Mouse (Mus musculus) forelimb bud, embryonic 11.5 days (tissue): ENCODE results near the gene Mcts1.

Experiments used
- DNase-seq: peaks from one replicate; pipeline ENCODE4 v3.0.0-alpha.2; 2012; ENCODE audit warnings: low read depth, low spot score

Gene Mcts1

DNA sequence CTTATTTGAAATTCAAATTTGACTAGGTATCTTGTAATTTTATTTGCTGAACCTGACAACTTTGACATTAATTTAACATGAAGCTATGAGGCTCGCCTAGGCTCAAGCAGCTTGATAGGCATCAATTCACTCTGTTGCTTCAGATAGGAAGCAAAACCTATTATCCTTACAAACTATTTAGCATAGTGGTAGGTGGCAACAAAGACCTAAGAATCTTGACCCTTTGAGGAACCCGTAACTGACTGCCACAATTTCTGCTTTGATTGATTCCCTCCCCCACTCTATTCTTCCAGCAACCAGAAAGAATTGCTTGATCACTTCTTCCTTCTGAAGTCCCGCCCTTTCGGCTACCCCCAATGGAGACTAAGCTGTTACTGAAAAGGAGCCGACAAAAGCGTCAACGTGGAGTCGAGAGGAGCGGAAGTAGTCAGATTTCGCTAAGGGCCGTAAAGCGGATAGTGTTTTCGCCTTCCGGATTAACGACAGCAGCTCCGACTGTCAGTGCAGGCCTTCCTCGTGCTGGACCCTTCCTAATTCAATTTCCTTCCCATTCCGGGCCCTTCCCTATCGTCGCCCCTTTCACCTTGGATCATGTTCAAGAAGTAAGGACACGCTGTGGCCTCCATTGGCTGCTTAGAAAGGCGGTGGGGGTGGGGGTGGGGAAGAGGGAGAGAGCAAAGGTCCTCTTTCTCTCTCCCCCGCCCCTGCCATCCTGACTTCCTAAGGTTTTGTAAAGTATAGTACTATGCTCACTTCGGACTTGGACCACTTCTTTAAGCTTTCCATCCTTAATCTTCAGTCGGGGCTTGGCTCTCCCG, at the start of gene Mcts1:
Gene Mcts1 (plus strand): TSS at position 402 of the 818 bp plus-strand sequence.
- peak; percentile 79 for DNase-seq

DNA sequence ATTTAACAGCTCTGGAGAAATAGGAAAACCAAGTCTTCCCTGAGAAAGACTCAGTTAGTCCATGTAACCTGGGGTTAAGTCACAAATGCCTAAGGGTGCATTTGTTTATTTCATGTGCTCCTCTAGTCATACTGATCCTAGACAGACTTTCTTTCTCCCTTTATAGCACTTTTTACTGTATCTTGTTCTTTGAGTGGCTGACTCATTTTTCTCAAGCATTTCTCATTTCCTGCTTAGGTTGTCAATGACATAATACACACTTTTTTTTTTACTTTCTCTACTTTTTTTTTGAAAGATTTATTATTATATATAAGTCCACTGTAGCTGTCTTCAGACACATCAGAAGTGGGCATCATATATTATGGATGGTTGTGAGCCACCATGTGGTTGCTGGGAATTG, 47.1 kb upstream of the Mcts1 start:
- DNase-seq, result no peak

DNA sequence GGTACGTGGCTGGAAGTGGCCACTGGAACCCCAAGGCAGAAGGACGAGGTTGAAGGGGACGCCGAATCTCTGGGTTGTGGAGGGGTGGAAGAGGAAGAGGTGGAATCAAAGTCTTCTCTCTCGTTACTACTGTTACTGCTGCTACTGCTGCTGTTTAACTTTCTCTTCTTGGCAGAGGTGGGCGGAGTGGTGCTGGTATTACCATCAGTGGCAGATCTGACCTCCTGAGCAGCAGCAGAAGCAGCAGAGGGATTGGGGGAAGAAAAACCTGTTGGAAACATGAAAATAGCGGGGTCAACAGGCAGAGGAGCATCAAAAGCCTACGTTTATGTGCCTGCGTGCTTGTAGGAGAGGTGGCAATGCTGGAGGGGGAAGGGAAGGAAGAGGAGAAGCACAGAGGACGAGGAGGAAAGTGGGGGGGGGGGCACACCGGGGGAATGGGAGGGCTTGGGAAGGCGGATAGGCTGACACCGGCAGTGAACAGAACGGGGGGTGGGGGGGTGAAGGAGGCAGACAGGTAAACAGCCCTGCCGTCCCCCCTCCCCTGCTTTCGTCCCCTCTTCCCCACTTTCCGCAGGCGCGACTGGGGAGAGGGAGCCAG, 36.3 kb upstream of the Mcts1 start:
- DNase-seq, result peak; percentile 1

DNA sequence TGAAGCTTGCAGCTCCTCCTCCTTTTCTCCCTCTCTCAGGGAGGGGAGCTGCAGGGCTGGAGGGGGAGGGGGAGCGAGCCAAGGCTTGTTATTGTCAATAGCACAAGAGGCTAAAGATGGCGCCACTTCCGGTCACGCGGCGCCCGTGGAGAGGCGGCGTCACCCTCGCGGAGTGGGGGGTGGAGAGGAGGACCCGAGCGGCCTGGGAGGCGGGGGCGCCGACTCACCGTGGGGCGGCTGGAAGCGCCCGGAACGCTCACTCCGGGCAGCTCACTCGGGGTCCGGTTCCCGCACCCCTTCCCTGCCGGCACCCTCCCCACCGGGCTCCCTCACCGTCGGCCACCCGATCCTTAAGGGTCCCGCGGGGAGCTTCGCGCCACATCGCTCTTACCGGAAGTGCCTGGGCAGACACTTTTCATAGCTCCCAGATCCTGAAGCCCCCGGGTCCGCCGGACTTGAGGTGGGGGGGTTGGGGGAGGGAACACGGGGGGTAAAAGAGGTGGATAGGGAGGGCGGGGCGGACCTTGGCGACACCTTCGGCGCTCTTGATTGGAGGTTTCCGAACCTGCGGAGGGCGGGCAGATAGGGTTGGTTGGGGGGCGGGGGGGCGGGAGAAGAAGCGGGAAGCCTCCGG, 35.7 kb upstream of the Mcts1 start:
- peak; percentile 86 for DNase-seq

DNA sequence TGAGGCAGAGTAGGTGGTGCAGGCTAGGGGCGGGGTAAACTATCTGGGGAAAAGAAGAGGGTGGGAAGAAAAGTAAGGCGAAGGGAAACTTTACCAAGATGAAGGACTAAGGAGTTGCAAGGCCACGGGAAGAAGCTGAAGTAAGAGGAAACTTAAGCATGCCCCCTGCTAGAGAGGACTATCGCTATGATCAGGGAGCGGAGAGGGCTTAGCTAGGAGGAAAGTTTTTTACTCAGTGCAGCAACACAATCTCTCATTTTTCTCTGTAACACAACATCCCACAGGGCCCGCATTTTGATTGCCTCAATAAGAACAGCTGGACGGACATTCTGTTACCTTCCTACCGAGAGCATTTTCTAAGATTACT, 35.2 kb upstream of the Mcts1 start:
- DNase-seq, result no peak

DNA sequence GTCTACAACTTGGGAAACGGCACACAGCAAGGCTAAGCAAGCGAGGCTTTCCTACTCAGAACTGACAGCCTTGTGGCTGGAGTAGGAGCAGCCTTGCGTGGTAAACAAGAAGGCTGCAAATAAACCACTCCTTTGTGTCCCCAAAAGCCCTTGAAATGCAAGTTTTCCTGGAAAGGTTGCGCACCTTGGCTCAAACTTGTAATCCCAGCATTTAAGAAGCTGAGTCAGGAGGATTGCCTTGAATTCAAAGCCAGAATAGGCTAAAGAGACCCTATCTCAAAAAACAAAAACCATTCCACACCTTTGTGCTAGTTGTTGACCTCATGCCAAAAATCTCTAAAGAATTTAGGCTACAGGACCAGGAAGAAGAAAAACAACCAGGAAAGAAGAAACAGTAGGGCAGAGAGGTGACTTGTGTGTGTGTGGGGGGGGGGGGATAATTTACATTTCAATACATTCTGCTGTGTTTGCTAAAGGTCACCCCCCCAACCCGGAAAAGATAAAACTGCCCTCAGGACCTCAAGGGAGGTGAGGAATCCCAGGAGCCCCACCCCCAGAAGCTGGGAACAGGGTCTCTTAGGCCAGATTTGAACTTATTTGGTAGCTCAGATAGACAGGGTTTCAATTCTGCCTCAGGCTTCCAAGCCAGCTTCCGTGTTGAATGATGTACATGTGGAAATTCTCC, 33.7 kb upstream of the Mcts1 start:
- DNase-seq, result no peak

DNA sequence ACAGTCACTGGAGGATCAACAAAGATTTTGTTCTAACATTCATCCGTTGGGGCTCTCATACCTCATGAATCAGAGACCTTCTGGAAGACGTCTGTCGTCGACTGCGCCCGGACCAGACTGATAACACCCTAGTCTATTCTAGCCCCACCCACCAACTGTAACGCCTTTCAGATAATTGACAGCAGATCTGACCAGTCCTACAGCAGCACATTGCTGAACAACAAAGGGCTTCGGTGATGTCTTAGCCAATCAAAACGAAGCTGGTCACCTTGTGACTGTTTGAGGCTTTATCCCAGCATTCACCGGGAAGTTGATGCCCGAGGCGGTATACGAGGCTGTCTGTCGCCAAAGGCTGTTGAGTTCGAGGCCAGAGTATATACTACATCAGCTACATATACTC, 24.3 kb upstream of the Mcts1 start, which contains the start of gene Cul4b:
Gene Cul4b (minus strand): TSS at position 119 of the 400 bp plus-strand sequence.
- DNase-seq, result no peak

DNA sequence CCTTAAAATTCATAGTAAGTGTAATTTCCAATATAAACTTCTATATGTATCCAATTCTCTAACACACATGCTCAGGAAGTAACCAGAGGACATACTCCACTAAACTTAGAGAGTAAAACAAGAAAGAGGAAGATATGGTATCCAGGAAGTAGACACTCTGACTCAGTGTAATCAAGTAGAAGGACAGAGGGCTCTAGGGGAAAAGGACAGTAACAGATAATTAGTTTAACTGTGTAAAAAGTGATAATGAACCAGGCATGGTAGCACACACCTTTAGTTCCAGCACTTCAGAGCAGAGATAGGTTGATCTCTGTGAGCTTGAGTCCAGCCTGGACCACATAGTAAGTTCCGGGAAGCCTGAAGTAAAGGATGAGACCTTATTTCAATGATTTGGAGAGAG, 19.2 kb upstream of the Mcts1 start:
- DNase-seq, result no peak

DNA sequence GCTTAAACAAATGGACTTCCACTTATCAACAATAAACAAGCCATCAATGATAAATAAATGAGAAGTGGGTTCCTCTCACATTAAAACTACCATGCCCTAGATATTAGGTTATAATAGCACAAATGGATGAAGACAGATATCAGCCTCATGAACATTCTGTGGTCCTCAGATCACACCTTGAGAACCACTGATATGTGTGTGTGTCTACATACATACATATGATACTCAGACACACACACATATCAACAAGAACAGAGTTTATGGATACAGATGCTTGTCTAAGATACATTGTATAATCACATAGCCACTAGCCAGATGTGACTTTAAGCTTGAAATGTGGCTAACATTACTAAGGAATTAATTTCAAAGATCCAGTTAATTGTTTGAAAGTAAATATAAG, 17.1 kb upstream of the Mcts1 start:
- no peak for DNase-seq

DNA sequence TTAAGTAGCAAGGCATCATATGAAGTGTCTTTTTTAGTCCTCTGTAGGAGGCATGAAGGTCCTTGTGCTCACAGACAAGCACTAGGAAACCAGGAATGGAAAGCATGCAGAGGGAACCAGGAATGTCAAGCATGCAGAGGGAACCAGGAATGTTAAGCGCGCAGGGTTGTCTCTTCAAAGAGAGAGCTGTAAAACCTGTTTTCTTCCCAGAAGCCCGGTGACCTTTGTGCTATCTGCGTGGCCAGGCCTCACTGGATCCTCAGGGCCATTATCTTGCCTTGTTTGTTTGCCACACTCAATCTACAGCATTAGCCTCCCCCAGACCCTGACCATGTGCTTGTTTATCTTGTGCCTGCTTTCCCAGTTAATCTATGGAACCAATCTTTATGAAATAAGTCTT, 10.6 kb upstream of the Mcts1 start:
- DNase-seq, result no peak

DNA sequence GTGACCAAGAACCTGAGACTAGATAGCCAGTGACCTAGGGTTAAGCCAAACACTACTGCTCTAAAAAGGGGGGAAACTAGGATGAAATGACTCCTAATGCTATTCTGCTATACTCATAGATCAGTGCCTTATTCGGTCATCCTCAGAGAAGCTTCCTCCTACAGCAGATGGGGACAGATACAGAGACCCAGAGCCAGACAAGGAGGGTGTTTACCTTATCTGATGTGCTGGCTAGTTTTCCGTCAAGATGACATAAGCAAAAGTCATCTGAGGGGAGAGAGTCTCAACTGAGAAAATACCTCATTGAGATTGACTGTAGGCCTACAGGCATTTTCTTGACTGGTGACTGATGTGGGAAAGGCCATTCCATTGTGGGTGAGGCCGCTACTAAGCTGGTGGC, 8.6 kb upstream of the Mcts1 start:
- DNase-seq, result no peak

DNA sequence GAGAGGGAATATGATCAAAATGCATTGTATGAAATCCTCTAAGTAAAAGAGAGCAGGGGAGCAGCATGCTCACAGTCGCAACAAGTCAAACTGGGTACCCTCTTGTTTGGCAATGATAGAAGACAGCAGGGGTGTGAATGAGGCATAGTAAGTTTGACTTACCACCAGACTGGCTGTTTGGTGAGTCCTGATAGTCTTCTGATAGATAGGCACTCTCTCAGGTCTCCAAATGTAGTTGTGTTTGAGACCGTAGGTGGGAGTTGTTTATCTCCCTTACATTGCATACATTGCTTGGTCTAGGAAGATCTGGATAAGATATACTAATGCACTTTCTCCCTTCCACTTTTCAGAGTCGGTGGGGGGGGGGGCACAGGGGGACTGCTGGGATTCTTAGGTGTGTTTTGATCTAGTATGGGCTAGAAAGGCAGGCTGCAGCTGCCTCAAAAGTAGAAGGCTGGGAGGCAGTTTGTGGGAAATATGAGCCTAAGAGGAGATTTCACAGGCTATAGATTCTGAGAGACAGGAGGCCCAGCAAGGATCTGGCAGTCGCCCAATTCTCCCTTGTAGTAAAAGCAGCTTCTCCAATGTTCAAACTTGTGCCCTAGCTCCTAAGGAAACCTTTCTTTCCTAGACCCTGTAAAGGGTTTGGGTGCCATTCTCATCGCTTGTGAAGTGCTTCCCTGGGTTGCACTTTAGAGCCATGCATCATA, 7.0 kb upstream of the Mcts1 start:
- no peak for DNase-seq

DNA sequence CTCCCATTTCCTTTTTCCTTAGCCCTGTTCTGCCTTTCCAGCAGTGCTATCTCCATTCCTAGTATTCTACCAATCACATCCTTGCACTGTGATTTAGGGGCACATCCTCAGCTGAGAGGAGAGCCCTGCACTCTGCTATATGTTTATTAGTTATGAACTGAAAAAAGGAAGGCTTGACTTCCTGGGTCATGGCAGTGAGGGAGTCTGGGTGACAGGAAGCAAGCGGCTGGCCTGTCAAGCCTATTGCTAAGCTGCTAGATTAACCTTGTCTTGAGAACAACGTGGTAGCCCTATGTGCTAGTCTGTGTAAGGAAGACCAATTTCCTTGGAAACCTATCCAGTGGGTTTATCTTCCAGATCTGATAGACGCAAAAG, 604 bp downstream of the Mcts1 start:
- DNase-seq, result no peak

DNA sequence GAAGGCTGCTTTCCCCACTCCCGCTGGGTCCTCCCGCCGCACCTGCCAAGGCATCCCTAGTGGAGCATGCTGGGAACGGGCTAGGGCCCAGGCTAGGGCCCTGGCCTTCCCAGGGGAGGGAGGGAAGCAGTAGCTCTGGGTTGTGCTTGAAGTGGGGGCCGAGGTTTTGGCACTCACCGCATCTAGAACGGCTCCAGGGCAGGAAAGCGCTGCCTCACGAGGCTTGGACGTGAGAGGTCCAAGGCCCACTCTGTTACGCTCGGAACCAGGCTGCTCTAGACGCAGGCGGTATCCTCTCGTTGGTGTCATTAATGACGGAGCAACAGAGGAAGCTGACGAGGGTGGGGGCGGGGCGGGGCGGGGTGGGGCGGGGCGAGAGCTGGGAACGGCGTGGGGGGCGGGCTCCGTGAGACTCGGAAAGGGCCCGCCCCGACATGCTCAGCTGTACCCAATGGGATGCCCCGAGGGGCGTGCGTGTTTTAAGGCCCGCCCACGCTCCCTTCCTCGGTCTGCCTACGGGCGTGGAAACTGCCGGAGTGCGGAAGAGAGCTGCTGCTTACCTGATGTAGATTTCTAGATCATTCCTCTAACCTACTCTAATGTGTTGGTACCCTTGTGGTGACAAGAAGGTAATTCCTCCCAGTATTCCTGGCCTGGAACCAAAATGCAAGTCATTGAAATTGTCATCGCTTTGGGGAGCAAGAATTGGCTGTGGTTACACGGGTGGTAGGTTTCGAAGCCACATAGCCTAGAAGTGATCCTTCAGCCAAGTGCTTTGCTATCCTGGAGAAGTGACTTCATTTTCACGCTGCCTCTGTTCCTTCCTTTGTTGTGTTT, 34.6 kb downstream of the Mcts1 start, which contains the start of gene C1galt1c1:
Gene C1galt1c1 (minus strand): TSS at position 287 of the 837 bp plus-strand sequence.
- DNase-seq, result peak; percentile 80

DNA sequence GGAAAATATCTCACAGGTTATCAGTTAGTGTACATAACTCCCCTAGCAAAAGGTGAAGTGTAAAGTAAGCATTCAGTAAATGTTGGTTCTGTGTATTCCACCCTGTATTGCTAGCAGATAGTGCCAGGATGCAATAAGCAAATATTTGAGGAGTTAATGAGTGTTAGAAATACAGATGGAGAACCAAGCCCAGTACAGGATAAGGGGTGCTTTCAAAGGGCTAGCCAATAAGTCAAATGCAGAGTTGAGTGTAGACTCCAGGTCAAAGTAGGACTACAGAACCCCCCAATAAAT, 35.2 kb downstream of the Mcts1 start:
- DNase-seq, result no peak

DNA sequence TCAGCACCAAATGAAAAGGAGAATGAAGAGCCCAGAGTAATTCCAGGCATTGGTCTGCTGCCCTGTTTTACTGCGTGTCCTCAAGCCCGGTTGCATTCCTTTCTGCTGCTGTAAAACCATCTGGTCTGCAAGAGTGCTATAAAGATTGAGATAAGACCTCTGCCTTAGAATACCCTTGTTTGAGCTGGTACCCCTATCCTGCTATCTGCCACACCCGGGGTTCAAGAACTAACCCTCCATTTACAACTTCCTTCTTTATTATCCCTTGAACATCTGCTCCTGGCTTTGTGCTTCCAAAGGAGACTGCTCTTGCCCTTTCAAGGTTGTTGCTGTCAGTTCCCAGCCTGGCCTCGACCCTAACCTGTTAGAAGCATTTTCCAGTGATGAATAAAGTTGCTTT, 41.1 kb downstream of the Mcts1 start:
- DNase-seq, result no peak

DNA sequence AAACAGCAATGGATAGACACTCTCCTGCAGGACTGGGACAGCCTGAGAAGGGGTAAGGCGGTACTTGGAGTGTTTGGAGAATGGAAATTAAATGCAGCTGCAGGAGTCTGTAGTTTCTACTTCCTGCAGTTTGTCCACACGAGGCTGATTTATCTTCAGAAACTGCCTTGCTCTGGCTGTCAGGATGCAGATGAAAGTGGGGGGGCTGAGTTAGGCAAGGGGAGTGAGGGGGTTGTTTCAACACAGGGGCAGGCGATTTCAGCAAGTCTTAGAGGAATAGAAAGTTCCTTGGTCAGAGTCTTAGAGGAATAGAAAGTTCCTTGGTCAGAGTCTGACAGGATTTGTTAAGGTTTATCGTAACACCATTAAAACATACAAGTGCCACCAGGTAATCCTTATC, 41.8 kb downstream of the Mcts1 start:
- DNase-seq, result peak; percentile 27

DNA sequence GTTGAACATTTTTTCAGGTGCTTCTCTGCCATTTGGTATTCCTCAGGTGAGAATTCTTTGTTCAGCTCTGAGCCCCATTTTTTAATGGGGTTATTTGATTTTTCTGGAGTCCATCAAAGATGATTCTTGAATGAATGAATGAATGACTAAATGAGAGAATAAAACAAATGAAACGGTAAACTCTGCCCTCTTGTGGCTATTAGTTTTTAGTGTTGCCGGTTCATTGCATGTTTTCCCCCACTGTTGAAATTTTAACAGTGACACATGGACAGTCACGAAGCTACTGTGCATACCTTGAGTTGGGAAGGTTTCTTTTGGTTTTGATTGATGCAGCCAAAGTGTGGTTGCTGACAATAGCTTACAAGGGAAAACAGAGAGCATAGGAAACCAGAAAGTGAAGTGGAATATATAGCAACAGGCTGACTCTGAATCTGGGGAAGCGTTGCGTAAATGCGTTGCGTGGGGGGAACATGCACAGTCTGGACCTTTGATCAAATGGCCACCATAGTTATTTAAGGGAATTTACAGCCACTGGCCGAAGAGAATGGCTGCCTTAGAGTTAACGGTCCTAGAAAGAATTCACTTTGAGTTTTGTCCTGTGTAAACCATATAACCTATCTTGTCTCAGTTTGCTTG, 50.1 kb downstream of the Mcts1 start:
- no peak for DNase-seq

DNA sequence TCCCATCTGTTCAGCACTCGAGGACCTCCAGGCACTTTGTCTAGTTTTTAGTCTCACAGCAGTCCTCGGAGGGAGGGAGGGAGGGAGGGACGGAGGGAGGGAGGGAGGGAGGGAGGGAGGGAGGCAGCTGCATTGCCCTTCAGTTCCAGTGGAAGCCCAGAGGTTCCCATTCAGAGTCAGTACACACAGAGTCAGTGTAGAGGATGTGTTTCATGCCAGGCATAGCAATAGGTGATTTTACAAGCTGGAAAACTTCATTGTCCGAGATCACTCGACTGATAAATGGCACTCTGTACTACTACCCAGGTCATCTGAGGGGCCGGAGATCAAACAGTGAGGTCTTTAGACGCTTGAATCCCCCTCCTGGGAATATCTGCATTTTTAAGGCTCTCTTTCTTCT, 50.8 kb downstream of the Mcts1 start:
- no peak for DNase-seq

DNA sequence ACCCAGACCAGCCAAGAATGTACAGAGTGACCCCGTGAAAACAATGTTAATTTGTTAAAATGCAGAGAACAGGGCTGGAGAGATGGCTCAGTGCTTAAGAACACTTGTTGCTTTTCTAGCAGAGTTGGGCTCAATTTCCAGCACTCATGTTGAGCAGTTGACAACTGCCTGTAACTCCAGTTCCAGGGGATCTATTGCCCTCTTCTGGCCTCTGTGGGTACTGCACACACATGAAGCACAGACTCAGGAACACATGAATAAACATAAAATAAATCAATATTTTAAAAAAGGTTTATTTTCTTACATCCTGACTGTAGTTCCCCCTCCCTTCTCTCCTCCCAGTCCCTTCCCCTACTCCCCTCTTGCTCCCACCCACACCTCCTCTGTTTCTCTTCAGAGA, 52.8 kb downstream of the Mcts1 start:
- no peak for DNase-seq

DNA sequence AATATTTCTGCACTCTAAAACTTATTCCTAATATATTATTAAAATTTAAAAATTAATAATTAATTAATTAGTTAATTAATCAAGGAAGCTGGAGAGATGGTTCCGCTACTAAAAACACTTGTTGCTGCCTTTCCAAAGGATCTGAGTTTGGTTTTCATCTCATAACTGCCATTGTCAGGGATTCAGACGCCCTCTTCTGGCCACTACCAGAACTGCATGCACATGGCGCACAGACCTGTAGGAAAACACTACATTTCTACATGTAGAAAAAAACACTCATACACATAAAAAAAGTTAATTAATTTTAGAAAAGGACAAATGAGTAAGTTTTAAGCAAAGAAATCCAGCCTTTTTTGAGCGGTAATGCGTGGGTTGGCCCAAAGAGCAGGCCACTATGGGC, 54.3 kb downstream of the Mcts1 start:
- DNase-seq, result no peak
